Mouse (Mus musculus): ENCODE results near the gene Dpy19l1. TPM values are rescaled to one million over a fixed set of nuclear protein-coding genes. Genes with fewer than 3 reads are reported as not detected.

Dpy19l1 gene
- total and polyA plus RNA-seq, 2 experiments from 2014 or later = 16.8 to 47.3 TPM

DNA sequence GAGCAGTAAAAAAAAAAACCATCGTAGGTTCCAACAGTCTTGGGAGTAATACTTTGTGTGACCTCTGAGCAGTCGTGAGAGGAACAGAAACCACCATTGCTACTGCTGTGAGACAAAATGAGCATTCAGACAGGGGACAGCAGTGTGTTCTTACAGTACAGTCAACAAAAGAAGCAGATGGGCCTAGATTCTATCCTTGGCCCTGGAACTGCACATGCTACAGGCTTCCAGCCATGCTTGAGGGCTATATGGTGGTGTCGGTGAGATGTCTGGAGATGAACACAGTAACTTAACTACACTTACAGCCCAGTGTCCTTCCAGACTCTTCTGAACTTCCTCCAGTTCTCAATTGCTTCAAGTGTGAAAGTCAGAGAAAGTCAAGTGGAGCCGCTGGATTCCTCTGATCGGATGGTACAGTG is 9.2 kb upstream of the Dpy19l1 start:
- no peaks in the 10 kb centered on the region for H3K36me3 ChIP-seq (ENCODE audit: insufficient read depth, low read length)
- H3K4me1 ChIP-seq (ENCODE audit: insufficient read depth, low read length) = no peaks in the 10 kb centered on the region
- TF ChIP-seq CTCF (IDR thresholded peaks at IDR 0.05) = no peak
- no peak overlapping the region for H3K9ac ChIP-seq (replicated peaks; ENCODE audit: low read length, poor library complexity, severe bottlenecking)
- no peaks in the 10 kb centered on the region for H3K9me3 ChIP-seq (ENCODE audit: low read length)
- 92% methylated on average over 5 of the region's 5 CpGs for WGBS
- H3K27ac ChIP-seq (ENCODE audit: low read depth, low read length) = no peak overlapping the region
- no peaks in the 10 kb centered on the region for H3K27me3 ChIP-seq (ENCODE audit: insufficient read depth, low read length)
- no peak overlapping the region for H3K4me2 ChIP-seq (ENCODE audit: low read depth, low read length, poor library complexity, severe bottlenecking)
- no peak for ATAC-seq (ENCODE audit: low FRiP score)
- no peak for DNase-seq (ENCODE audit: low spot score)
- no peak overlapping the region for H3K4me3 ChIP-seq (ENCODE audit: low read depth, low read length)

DNA sequence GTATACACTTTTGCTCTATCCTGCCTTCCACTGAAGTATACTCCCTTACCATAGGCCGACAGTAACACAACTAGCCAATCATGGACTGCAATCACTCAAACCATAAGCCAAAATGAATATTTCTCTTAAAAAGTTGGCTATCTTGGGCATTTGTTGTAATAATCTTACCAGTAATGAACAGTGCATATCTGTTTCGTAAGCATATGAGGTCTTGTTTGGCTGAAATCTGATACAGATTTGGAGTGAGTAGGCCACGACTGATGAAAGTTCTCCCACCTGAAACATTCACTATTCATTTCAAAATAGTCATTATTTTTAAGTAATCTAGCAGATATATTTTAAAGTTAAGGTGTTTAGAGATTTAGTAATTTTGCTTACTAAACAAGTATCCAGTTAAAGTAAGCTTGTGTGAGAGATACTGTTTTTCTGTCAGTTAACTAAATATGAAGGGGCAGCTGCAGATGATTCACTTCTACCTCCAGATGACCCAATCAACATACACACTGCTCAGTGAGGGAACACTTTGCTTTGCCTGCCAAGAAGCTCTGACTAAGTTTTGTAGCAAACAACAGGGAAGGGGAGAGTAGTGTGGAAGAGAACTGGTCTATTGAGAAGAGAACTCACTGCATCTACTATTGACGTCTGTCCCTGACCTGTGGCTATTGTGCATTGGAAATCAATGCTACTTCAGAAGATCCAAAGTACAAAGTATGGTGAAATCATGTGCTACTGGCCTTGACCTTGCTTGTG is 8.6 kb upstream of the Dpy19l1 start:
- 88% methylated on average over 4 of the region's 4 CpGs for WGBS
- no peak for TF ChIP-seq CTCF (IDR thresholded peaks at IDR 0.05)
- H3K9ac ChIP-seq (replicated peaks; ENCODE audit: low read length, poor library complexity, severe bottlenecking) = no peak overlapping the region
- no peaks in the 10 kb centered on the region for H3K36me3 ChIP-seq (ENCODE audit: insufficient read depth, low read length)
- H3K27ac ChIP-seq (ENCODE audit: low read depth, low read length) = no peak overlapping the region
- no peaks in the 10 kb centered on the region for H3K9me3 ChIP-seq (ENCODE audit: low read length)
- no peak for DNase-seq (ENCODE audit: low spot score)
- H3K4me1 ChIP-seq (ENCODE audit: insufficient read depth, low read length) = no peaks in the 10 kb centered on the region
- no peak overlapping the region for H3K4me3 ChIP-seq (ENCODE audit: low read depth, low read length)
- no peak overlapping the region for H3K4me2 ChIP-seq (ENCODE audit: low read depth, low read length, poor library complexity, severe bottlenecking)
- no peak for ATAC-seq (ENCODE audit: low FRiP score)
- H3K27me3 ChIP-seq (ENCODE audit: insufficient read depth, low read length) = no peaks in the 10 kb centered on the region

DNA sequence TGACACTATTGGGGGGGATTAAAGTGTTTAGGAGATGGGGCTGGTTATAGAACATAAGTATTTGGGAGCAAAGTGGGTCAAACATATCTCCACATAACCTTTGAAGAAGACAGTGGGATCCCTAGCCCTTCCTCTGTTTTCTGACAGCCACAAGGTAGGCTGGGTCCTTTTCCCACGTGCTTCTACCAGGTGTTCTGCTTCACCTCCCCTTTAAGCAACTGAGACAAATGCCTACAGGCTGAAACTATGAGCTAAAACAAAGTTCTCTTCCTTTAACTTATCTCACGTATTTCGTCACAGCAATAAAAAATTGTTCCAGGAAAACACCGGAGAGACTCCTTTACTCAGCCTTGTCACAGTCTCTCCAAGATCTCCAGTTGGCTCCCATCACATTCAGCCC is 5.9 kb upstream of the Dpy19l1 start:
- H3K9me3 ChIP-seq (ENCODE audit: low read length) = no peaks in the 10 kb centered on the region
- H3K4me3 ChIP-seq (ENCODE audit: low read depth, low read length) = no peak overlapping the region
- H3K27me3 ChIP-seq (ENCODE audit: insufficient read depth, low read length) = no peaks in the 10 kb centered on the region
- H3K27ac ChIP-seq (ENCODE audit: low read depth, low read length) = no peak overlapping the region
- H3K9ac ChIP-seq (replicated peaks; ENCODE audit: low read length, poor library complexity, severe bottlenecking) = no peak overlapping the region
- no peaks in the 10 kb centered on the region for H3K4me1 ChIP-seq (ENCODE audit: insufficient read depth, low read length)
- ATAC-seq (ENCODE audit: low FRiP score) (no peak), DNase-seq (ENCODE audit: low spot score) (no peak)
- no peaks in the 10 kb centered on the region for H3K36me3 ChIP-seq (ENCODE audit: insufficient read depth, low read length)
- 91% methylated on average over 4 of the region's 4 CpGs for WGBS
- H3K4me2 ChIP-seq (ENCODE audit: low read depth, low read length, poor library complexity, severe bottlenecking) = no peak overlapping the region
- no peak for TF ChIP-seq CTCF (IDR thresholded peaks at IDR 0.05)

DNA sequence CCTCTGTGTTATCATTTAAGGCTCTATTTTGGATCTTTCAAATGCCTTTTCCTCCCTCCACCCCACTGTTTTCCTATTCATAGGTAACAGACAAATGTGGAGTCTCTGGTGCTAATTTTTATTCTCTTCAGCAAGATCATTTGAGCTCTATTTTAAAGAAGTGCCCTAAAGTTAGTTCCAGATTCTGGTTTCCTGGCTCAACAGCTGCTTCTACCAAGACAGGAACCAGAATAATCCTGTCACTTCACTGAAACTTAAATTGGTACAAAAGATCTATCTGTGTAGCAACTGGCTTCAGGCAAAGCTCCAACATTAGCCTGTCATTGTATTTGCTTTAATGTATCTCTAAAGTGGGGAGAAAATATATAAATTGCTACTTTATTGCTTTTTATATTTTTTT is 3.6 kb upstream of the Dpy19l1 start:
- no peaks in the 10 kb centered on the region for H3K27me3 ChIP-seq (ENCODE audit: insufficient read depth, low read length)
- no peak for TF ChIP-seq CTCF (IDR thresholded peaks at IDR 0.05)
- no peaks in the 10 kb centered on the region for H3K9me3 ChIP-seq (ENCODE audit: low read length)
- no peak overlapping the region for H3K9ac ChIP-seq (replicated peaks; ENCODE audit: low read length, poor library complexity, severe bottlenecking)
- no peaks in the 10 kb centered on the region for H3K36me3 ChIP-seq (ENCODE audit: insufficient read depth, low read length)
- no peak overlapping the region for H3K4me2 ChIP-seq (ENCODE audit: low read depth, low read length, poor library complexity, severe bottlenecking)
- no peak overlapping the region for H3K27ac ChIP-seq (ENCODE audit: low read depth, low read length)
- DNase-seq (ENCODE audit: low spot score) = no peak
- H3K4me3 ChIP-seq (ENCODE audit: low read depth, low read length) = no peak overlapping the region
- 0 out of 2 replicates have a peak, but pooled peaks cover 1% of the 10 kb centered on the region for H3K4me1 ChIP-seq (ENCODE audit: insufficient read depth, low read length)
- ATAC-seq (ENCODE audit: low FRiP score) = no peak

DNA sequence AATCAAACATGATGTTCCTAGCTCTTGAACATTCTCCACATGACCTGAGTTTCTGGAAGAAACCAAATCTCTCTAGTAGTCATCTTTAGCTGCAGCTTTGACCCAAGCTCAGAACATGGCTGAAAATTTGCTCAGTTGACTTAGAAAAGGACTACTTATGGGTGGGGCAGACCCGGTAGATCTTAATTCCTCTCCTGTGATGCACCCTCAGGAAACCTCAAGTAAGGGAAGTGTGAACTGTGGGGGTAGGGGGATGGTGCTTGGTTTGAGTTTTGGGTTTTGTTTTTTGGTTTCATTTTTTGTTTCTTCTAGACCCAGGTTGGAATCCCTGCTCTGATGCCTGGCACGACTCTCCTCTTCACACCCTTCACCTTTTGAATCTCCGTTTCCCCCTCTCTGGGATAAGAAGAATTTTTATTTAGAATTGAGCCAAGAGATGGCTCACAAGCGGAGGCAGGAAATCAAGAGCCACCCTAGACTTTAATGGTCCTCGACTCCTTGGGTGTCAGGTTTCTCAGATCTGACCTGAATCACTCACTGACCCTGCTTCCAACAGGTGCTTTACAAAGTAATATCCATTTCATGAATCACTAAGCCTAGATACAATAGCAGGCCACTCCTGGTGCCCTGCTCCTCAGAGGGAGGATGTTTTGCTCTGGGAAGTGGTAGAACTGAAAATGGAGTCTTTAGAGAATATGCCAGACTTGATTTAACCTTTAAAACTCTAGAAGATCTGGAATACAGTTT is 2.2 kb upstream of the Dpy19l1 start:
- no peak for DNase-seq (ENCODE audit: low spot score)
- no peak overlapping the region for H3K4me2 ChIP-seq (ENCODE audit: low read depth, low read length, poor library complexity, severe bottlenecking)
- H3K4me3 ChIP-seq (ENCODE audit: low read depth, low read length) = no peak overlapping the region
- peaks cover 13% of the 10 kb centered on the region; the same call in 1 of the 2 replicates for H3K4me1 ChIP-seq (ENCODE audit: insufficient read depth, low read length)
- H3K9ac ChIP-seq (replicated peaks; ENCODE audit: low read length, poor library complexity, severe bottlenecking) = no peak overlapping the region
- H3K36me3 ChIP-seq (ENCODE audit: insufficient read depth, low read length) = no peaks in the 10 kb centered on the region
- H3K9me3 ChIP-seq (ENCODE audit: low read length) = no peaks in the 10 kb centered on the region
- TF ChIP-seq CTCF (IDR thresholded peaks at IDR 0.05) = no peak
- H3K27ac ChIP-seq (ENCODE audit: low read depth, low read length) = no peak overlapping the region
- no peaks in the 10 kb centered on the region for H3K27me3 ChIP-seq (ENCODE audit: insufficient read depth, low read length)
- ATAC-seq (ENCODE audit: low FRiP score) = no peak
- 82% methylated on average over 5 of the region's 5 CpGs for WGBS

DNA sequence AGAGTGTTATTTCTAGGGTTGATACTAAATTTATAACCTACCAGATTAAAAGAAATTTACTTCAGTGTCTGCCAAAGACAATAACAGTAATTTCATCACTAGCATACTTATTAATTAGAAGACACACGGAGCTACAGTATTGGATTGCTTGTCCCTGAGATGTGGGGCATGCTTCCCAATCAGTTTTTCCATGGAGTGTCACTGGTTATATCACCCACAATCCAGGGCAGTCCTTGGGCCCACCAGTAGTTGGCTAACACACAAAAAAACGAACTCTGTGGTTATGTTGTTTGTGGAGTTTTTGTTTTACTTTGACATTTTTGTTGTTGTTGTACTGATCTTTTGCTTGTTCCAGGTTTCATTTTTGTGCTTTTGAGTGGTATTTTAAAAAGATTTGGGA is 1.4 kb upstream of the Dpy19l1 start:
- 0 out of 2 replicates have a peak, but pooled peaks have one; percentile 9 for TF ChIP-seq CTCF (IDR thresholded peaks at IDR 0.05)
- no peaks in the 10 kb centered on the region for H3K27me3 ChIP-seq (ENCODE audit: insufficient read depth, low read length)
- H3K27ac ChIP-seq (ENCODE audit: low read depth, low read length) = no peak overlapping the region
- H3K4me2 ChIP-seq (ENCODE audit: low read depth, low read length, poor library complexity, severe bottlenecking) = no peak overlapping the region
- no peak overlapping the region for H3K4me3 ChIP-seq (ENCODE audit: low read depth, low read length)
- no peak overlapping the region for H3K9ac ChIP-seq (replicated peaks; ENCODE audit: low read length, poor library complexity, severe bottlenecking)
- H3K9me3 ChIP-seq (ENCODE audit: low read length) = no peaks in the 10 kb centered on the region
- H3K4me1 ChIP-seq (ENCODE audit: insufficient read depth, low read length) = peaks cover 13% of the 10 kb centered on the region; the same call in 1 of the 2 replicates
- no peaks in the 10 kb centered on the region for H3K36me3 ChIP-seq (ENCODE audit: insufficient read depth, low read length)
- ATAC-seq (ENCODE audit: low FRiP score) (no peak), DNase-seq (ENCODE audit: low spot score) (no peak)
- WGBS = 77% methylated on average over 2 of the region's 2 CpGs

All from midbrain, postnatal 0 days (tissue).